Mouse (Mus musculus) lung, postnatal 0 days (tissue): ENCODE data around the gene Ankrd49.

Experiments
- CTCF ChIP-seq: IDR thresholded peaks from 2 replicates; pipeline ENCODE4 v1.5.1; 2016; ENCODE audit warnings: antibody characterized with exemption, mild to moderate bottlenecking
- EP300 ChIP-seq: IDR thresholded peaks from 2 replicates; pipeline ENCODE4 v1.6.1; 2016; ENCODE audit warnings: antibody characterized with exemption, mild to moderate bottlenecking, control low read depth

GRCm38 (mm10) chr9:14759261-14759660 is 25.4 kb downstream of the Ankrd49 start:
- TF ChIP-seq CTCF = no peak
- TF ChIP-seq EP300 = no peak
